Mouse (Mus musculus): ENCODE measurements around the gene Pdzd8. TPM values are rescaled to one million over a fixed set of nuclear protein-coding genes. Genes with fewer than 3 reads are reported as not detected.

Pdzd8 gene
- polyA plus RNA-seq, 1 experiment from 2014 or later, result 18.2 TPM

DNA sequence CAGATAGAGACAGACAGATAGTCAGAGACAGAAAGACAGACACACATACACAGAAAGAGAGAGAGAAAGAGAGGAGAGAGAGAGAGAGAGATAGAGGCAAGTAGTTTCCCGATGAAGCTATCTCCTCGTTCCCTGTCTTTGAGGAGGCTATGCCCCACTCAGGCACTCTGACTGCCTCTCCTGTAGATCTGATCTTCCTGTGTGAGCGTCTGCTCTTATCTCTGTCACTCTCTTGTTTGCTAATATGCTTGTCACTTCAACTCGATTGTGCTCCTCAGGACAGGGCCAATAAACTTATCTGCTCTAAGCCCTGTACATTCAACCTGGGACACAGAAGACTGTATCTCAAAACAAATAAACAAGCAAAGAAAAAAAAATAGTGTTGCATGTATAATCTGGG, 13.6 kb upstream of the Pdzd8 start:
- Histone ChIP-seq H3K9ac (ENCODE audit: low read depth, low read length) (no peak overlapping the region), H3K36me3 (ENCODE audit: control insufficient read depth, insufficient read depth, low read length) (no peaks in the 10 kb centered on the region), H3K4me2 (replicated peaks; ENCODE audit: low read depth, low read length) (no peak overlapping the region), H3K4me3 (ENCODE audit: low read depth, low read length) (no peak overlapping the region), H3K4me1 (replicated peaks; ENCODE audit: control insufficient read depth, insufficient read depth, low read length) (no peaks in the 10 kb centered on the region), H3K27me3 (ENCODE audit: control insufficient read depth, insufficient read depth, low read length) (no peaks in the 10 kb centered on the region), H3K27ac (ENCODE audit: low read depth, low read length) (no peak overlapping the region), H3K9me3 (ENCODE audit: control insufficient read depth, low read length) (no peaks in the 10 kb centered on the region)
- ATAC-seq (ENCODE audit: low FRiP score), result no peak
- no peak for DNase-seq (ENCODE audit: low spot score)
- WGBS, result 80% methylated on average over 4 of the region's 4 CpGs

GRCm38 (mm10) chr19:59357878-59358277, 12.3 kb upstream of the Pdzd8 start:
- H3K9ac ChIP-seq (ENCODE audit: low read depth, low read length), result no peak overlapping the region
- no peak for ATAC-seq (ENCODE audit: low FRiP score)
- WGBS, result 87% methylated on average over 4 of the region's 4 CpGs

GRCm38 (mm10) chr19:59356843-59357595, 11.4 kb upstream of the Pdzd8 start:
- WGBS, result 77% methylated on average over 14 of the region's 14 CpGs
- Histone ChIP-seq H3K9me3 (ENCODE audit: control insufficient read depth, low read length) (no peaks in the 10 kb centered on the region), H3K36me3 (ENCODE audit: control insufficient read depth, insufficient read depth, low read length) (no peaks in the 10 kb centered on the region), H3K9ac (ENCODE audit: low read depth, low read length) (no peak overlapping the region), H3K4me1 (replicated peaks; ENCODE audit: control insufficient read depth, insufficient read depth, low read length) (no peaks in the 10 kb centered on the region), H3K4me3 (ENCODE audit: low read depth, low read length) (no peak overlapping the region), H3K27ac (ENCODE audit: low read depth, low read length) (no peak overlapping the region), H3K4me2 (replicated peaks; ENCODE audit: low read depth, low read length) (no peak overlapping the region), H3K27me3 (ENCODE audit: control insufficient read depth, insufficient read depth, low read length) (no peaks in the 10 kb centered on the region)
- DNase-seq (ENCODE audit: low spot score) (no peak), ATAC-seq (ENCODE audit: low FRiP score) (no peak)

More at GRCm38 (mm10) chr19:59357878-59358277, 12.3 kb upstream of the Pdzd8 start:
- Histone ChIP-seq H3K27ac (ENCODE audit: low read depth, low read length) (no peak overlapping the region), H3K9me3 (ENCODE audit: control insufficient read depth, low read length) (no peaks in the 10 kb centered on the region), H3K4me2 (replicated peaks; ENCODE audit: low read depth, low read length) (no peak overlapping the region), H3K27me3 (ENCODE audit: control insufficient read depth, insufficient read depth, low read length) (no peaks in the 10 kb centered on the region), H3K4me3 (ENCODE audit: low read depth, low read length) (no peak overlapping the region), H3K36me3 (ENCODE audit: control insufficient read depth, insufficient read depth, low read length) (no peaks in the 10 kb centered on the region), H3K4me1 (replicated peaks; ENCODE audit: control insufficient read depth, insufficient read depth, low read length) (no peaks in the 10 kb centered on the region)
- DNase-seq (ENCODE audit: low spot score), result no peak

DNA sequence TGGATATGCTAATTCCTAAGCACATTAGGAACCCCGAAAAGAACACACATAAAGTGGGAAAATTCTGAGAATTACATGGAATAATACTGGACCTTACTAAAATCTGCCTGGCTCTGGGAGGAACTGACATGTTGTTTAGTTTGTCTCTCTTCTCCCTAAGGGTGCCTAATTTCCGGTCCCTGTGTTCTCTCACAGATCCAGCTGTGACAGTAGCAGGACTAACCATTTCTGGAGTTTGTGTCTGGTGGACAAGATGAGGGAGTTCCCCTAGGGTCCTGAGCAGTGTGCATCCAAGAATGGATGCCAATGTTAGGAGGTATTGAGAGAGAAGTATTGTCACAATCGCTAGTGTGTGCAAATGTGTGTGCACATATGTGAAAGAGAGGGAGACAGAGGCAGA, 10.8 kb upstream of the Pdzd8 start:
- H3K27me3 ChIP-seq (ENCODE audit: control insufficient read depth, insufficient read depth, low read length), result no peaks in the 10 kb centered on the region
- H3K4me3 ChIP-seq (ENCODE audit: low read depth, low read length), result no peak overlapping the region
- H3K9ac ChIP-seq (ENCODE audit: low read depth, low read length), result no peak overlapping the region
- no peak for ATAC-seq (ENCODE audit: low FRiP score)
- H3K4me2 ChIP-seq (replicated peaks; ENCODE audit: low read depth, low read length), result no peak overlapping the region
- no peaks in the 10 kb centered on the region for H3K9me3 ChIP-seq (ENCODE audit: control insufficient read depth, low read length)
- H3K4me1 ChIP-seq (replicated peaks; ENCODE audit: control insufficient read depth, insufficient read depth, low read length), result no peaks in the 10 kb centered on the region
- 88% methylated on average over 3 of the region's 3 CpGs for WGBS
- no peak for DNase-seq (ENCODE audit: low spot score)
- H3K36me3 ChIP-seq (ENCODE audit: control insufficient read depth, insufficient read depth, low read length), result no peaks in the 10 kb centered on the region
- H3K27ac ChIP-seq (ENCODE audit: low read depth, low read length), result no peak overlapping the region

GRCm38 (mm10) chr19:59354906-59355305, 9.3 kb upstream of the Pdzd8 start:
- 71% methylated on average over 2 of the region's 2 CpGs for WGBS

GRCm38 (mm10) chr19:59352760-59353159, 7.2 kb upstream of the Pdzd8 start:
- Histone ChIP-seq H3K9me3 (ENCODE audit: control insufficient read depth, low read length) (no peaks in the 10 kb centered on the region), H3K4me3 (ENCODE audit: low read depth, low read length) (no peak overlapping the region), H3K4me1 (replicated peaks; ENCODE audit: control insufficient read depth, insufficient read depth, low read length) (no peaks in the 10 kb centered on the region), H3K4me2 (replicated peaks; ENCODE audit: low read depth, low read length) (no peak overlapping the region), H3K27me3 (ENCODE audit: control insufficient read depth, insufficient read depth, low read length) (no peaks in the 10 kb centered on the region), H3K36me3 (ENCODE audit: control insufficient read depth, insufficient read depth, low read length) (no peaks in the 10 kb centered on the region), H3K9ac (ENCODE audit: low read depth, low read length) (no peak overlapping the region), H3K27ac (ENCODE audit: low read depth, low read length) (no peak overlapping the region)
- 86% methylated on average over 3 of the region's 3 CpGs for WGBS
- no peak for ATAC-seq (ENCODE audit: low FRiP score)
- no peak for DNase-seq (ENCODE audit: low spot score)

More at GRCm38 (mm10) chr19:59354906-59355305, 9.3 kb upstream of the Pdzd8 start:
- Histone ChIP-seq H3K27ac (ENCODE audit: low read depth, low read length) (no peak overlapping the region), H3K4me2 (replicated peaks; ENCODE audit: low read depth, low read length) (no peak overlapping the region), H3K9ac (ENCODE audit: low read depth, low read length) (no peak overlapping the region), H3K9me3 (ENCODE audit: control insufficient read depth, low read length) (no peaks in the 10 kb centered on the region), H3K27me3 (ENCODE audit: control insufficient read depth, insufficient read depth, low read length) (no peaks in the 10 kb centered on the region), H3K4me1 (replicated peaks; ENCODE audit: control insufficient read depth, insufficient read depth, low read length) (no peaks in the 10 kb centered on the region), H3K36me3 (ENCODE audit: control insufficient read depth, insufficient read depth, low read length) (no peaks in the 10 kb centered on the region), H3K4me3 (ENCODE audit: low read depth, low read length) (no peak overlapping the region)
- ATAC-seq (ENCODE audit: low FRiP score) (no peak), DNase-seq (ENCODE audit: low spot score) (no peak)

GRCm38 (mm10) chr19:59351151-59351889, 5.7 kb upstream of the Pdzd8 start:
- DNase-seq (ENCODE audit: low spot score), result no peak
- no peak overlapping the region for H3K4me2 ChIP-seq (replicated peaks; ENCODE audit: low read depth, low read length)
- H3K36me3 ChIP-seq (ENCODE audit: control insufficient read depth, insufficient read depth, low read length), result no peaks in the 10 kb centered on the region
- no peaks in the 10 kb centered on the region for H3K9me3 ChIP-seq (ENCODE audit: control insufficient read depth, low read length)
- no peak overlapping the region for H3K4me3 ChIP-seq (ENCODE audit: low read depth, low read length)
- H3K4me1 ChIP-seq (replicated peaks; ENCODE audit: control insufficient read depth, insufficient read depth, low read length), result no peaks in the 10 kb centered on the region
- H3K9ac ChIP-seq (ENCODE audit: low read depth, low read length), result no peak overlapping the region
- H3K27ac ChIP-seq (ENCODE audit: low read depth, low read length), result no peak overlapping the region
- ATAC-seq (ENCODE audit: low FRiP score), result no peak
- H3K27me3 ChIP-seq (ENCODE audit: control insufficient read depth, insufficient read depth, low read length), result no peaks in the 10 kb centered on the region
- 79% methylated on average over 15 of the region's 15 CpGs for WGBS

DNA sequence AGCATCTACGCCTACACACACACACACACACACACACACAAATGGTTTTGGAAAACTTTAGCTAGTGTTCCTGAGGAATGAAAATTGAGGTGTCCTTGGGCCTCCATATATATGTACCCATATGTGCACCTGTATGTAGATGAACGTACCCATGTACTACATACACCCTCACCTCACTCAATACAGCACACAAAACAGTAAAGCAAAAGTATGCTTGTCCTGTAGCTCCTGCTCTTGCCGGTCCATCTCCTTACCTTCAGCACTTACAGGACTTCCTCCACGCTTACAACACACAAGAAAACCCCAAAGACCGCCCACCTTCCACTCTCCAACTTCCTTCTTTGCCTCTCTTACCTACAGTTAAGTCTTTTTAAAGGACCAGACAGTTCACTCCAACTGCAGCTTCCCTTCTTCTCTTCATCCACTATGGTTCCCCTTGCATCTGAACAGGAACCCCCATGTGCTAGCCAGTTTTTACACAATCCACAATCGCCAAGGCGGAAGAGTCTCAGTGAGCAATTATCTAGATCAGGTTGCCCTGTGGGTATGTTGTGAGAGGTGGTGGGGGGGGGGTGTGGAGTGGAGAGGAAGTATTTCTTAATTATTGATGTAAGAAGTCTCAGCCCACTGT, 4.8 kb upstream of the Pdzd8 start:
- WGBS, result 87% methylated on average over 7 of the region's 7 CpGs
- Histone ChIP-seq H3K27ac (ENCODE audit: low read depth, low read length) (no peak overlapping the region), H3K27me3 (ENCODE audit: control insufficient read depth, insufficient read depth, low read length) (no peaks in the 10 kb centered on the region), H3K36me3 (ENCODE audit: control insufficient read depth, insufficient read depth, low read length) (no peaks in the 10 kb centered on the region), H3K9ac (ENCODE audit: low read depth, low read length) (no peak overlapping the region), H3K4me3 (ENCODE audit: low read depth, low read length) (no peak overlapping the region), H3K9me3 (ENCODE audit: control insufficient read depth, low read length) (no peaks in the 10 kb centered on the region), H3K4me2 (replicated peaks; ENCODE audit: low read depth, low read length) (no peak overlapping the region), H3K4me1 (replicated peaks; ENCODE audit: control insufficient read depth, insufficient read depth, low read length) (no peaks in the 10 kb centered on the region)
- DNase-seq (ENCODE audit: low spot score) (no peak), ATAC-seq (ENCODE audit: low FRiP score) (no peak)
